Mouse (Mus musculus) bone marrow macrophage, adult 2 months (primary cell): ENCODE data around the gene Pkd1l3.

Source experiments
- CTCF ChIP-seq: IDR thresholded peaks from 2 replicates; pipeline ENCODE4 v1.5.1; 2012; ENCODE audit warnings: low read depth, mild to moderate bottlenecking, low read length, moderate library complexity
- POLR2A ChIP-seq: IDR thresholded peaks from 2 replicates; pipeline ENCODE4 v1.6.1; 2012; ENCODE audit warnings: mild to moderate bottlenecking, low read depth, low read length, borderline replicate concordance

- no peak for TF ChIP-seq CTCF
- TF ChIP-seq POLR2A, result no peak
Observed at GRCm38 (mm10) chr8:109656860-109657259, 42.5 kb downstream of the Pkd1l3 start.
